Mouse (Mus musculus) testis, adult 10 weeks (tissue): ENCODE data around the gene Dtd2. TPM values are rescaled to one million over a fixed set of nuclear protein-coding genes. Genes with fewer than 3 reads are reported as not detected.

ENCODE experiments used
- polyA plus RNA-seq: library from polyadenylated mRNA; stranded (reverse); fragments of 350-450 nt; fragmentation: Illumina TruSeq; extraction: RNeasy Lipid Tissue Mini Kit (QIAGEN cat#74804); gene quantifications from one replicate; pipeline ENCODE4 v1.2.3, GENCODE M21; 2014; ENCODE audit warnings: low read depth, low replicate concordance

The Dtd2 gene
- polyA plus RNA-seq = 8.8 TPM

DNA sequence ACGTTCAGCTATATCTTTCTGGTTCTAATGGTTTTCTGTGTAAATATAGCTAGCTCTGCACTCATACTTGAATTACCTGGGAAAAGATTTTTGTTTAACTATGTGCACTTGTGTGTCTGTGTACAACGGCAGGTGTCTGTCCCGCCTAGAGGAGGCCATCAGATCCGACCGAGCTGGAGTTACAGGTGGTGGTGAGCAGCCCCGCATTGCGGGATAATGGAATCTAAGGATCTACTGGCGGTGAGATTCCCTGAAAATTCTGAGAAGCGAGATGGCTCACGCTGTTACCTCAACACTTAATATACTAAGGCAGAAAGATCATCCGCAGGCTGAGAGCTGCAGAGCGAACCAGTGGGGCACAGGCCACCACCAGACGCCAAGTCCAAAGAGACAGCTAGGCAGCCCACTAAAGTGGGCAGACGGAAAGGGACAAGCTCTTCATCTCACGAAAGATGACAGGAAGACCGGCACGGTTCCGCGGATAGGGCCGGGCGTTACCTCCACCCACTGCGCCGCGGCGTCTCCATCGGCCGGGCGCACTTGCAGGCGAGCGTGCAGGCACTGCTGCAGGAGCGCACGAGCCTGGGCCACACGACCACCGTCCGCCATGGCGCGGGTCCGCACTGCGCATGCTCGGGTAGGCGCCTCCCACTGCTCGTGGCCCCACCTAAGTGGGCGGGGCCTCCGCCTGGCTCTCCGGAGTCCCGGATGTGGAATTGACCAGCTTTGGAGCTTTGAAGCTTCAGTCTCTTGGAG lies at the start of gene Dtd2:
Dtd2 (minus strand) TSS at position 625 of the 756 bp plus-strand sequence.

GRCm38 (mm10) chr12:52027963-52028362 lies 21.7 kb upstream of the Dtd2 start, which contains the start of gene Gpr33:
TSS of gene Gpr33 (minus strand) at chr12:52028063.

DNA sequence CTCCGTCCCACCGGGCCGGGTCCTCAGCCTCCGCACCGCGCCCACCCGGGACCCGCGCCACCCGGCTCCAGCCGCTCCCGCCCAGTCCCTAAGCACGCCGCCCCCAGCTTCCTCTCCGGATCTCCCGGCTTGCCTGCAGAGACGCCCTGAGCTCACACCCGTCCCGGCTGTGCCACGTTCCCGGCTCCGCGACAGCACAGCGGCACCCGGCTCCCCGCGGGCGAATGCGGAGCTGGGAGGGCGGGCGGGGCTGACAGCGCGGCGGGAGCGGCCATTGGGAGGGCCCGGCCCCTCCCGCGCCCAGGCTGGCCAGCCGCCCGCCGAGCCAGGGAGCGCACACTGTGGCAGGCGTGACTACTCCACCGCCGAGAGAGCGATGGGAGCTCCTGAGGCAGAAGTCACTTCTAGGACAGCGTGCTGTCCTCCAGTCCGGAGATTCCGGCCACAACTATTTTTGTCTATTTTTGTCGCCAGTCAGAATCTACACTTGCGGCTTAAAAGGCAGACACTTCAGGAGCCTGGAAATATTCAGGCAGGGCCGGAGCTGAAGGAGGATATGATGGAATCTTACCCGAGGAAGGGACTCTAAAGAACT lies 35.1 kb downstream of the Dtd2 start, which contains the start of gene Heatr5a:
Heatr5a (minus strand) TSS at position 252 of the 595 bp plus-strand sequence.

Other genes with a start within 250 kb of the Dtd2 start
- gene Hectd1, start 177.0 kb downstream of the Dtd2 start, polyA plus RNA-seq = 41.6 TPM
- 7.2 TPM for gene Heatr5a, start 35.2 kb downstream of the Dtd2 start, polyA plus RNA-seq
- gene Gpr33, start 21.6 kb upstream of the Dtd2 start, polyA plus RNA-seq = not detected
- 18.9 TPM for gene Nubpl, start 91.2 kb upstream of the Dtd2 start, polyA plus RNA-seq